Mouse (Mus musculus) adrenal gland, postnatal 14 days (tissue): ENCODE data around the gene 1700067K01Rik. TPM values are rescaled to one million over a fixed set of nuclear protein-coding genes. Genes with fewer than 3 reads are reported as not detected.

Source experiments
- DNase-seq: peaks from one replicate; pipeline ENCODE4 v3.0.0; 2021; ENCODE audit warnings: mixed read lengths
- total RNA-seq: library from RNA; stranded (reverse); gene quantifications from 2 replicates; pipeline ENCODE4 v1.2.3, GENCODE M21; 2021

1700067K01Rik gene
- total RNA-seq, 1 experiment from 2014 or later: 0.56 TPM

- no peak for DNase-seq
Measured at GRCm38 (mm10) chr8:84011705-84012498, 10.6 kb downstream of the 1700067K01Rik start, which contains the start of gene 2210011C24Rik. Gene 2210011C24Rik, minus strand, starts transcription at chr8:84012171.

- peak; percentile 35 for DNase-seq
Measured at GRCm38 (mm10) chr8:84012499-84013165, 11.3 kb downstream of the 1700067K01Rik start.

- DNase-seq: no peak
Measured at GRCm38 (mm10) chr8:84015833-84016232, 14.5 kb downstream of the 1700067K01Rik start.

- DNase-seq: no peak
Measured at GRCm38 (mm10) chr8:84019738-84020137, 18.4 kb downstream of the 1700067K01Rik start.

GRCm38 (mm10) chr8:84021096-84021495 lies 19.8 kb downstream of the 1700067K01Rik start, which contains the start of gene Palm3:
Gene Palm3, plus strand, starts transcription at chr8:84021471.
- DNase-seq: peak; percentile 42

GRCm38 (mm10) chr8:84021569-84021968 lies 20.3 kb downstream of the 1700067K01Rik start:
- no peak for DNase-seq

- DNase-seq: peak; percentile 60
Measured at GRCm38 (mm10) chr8:84023085-84023484, 21.8 kb downstream of the 1700067K01Rik start.

- no peak for DNase-seq
Measured at GRCm38 (mm10) chr8:84023631-84024030, 22.3 kb downstream of the 1700067K01Rik start.

GRCm38 (mm10) chr8:84024171-84024570 lies 22.9 kb downstream of the 1700067K01Rik start:
- DNase-seq: peak; percentile 82

GRCm38 (mm10) chr8:84025863-84026262 lies 24.6 kb downstream of the 1700067K01Rik start:
- DNase-seq: peak; percentile 73

- peak; percentile 37 for DNase-seq
Measured at GRCm38 (mm10) chr8:84027449-84027848, 26.1 kb downstream of the 1700067K01Rik start.

- DNase-seq: no peak
Measured at GRCm38 (mm10) chr8:84029272-84029671, 28.0 kb downstream of the 1700067K01Rik start.

- DNase-seq: peak; percentile 46
Measured at GRCm38 (mm10) chr8:84032777-84033176, 31.5 kb downstream of the 1700067K01Rik start.

- peak; percentile 75 for DNase-seq
Measured at GRCm38 (mm10) chr8:84038015-84038414, 36.7 kb downstream of the 1700067K01Rik start.

GRCm38 (mm10) chr8:84039050-84039449 lies 37.7 kb downstream of the 1700067K01Rik start:
- DNase-seq: peak; percentile 83

GRCm38 (mm10) chr8:84042066-84042947 lies 41.0 kb downstream of the 1700067K01Rik start, which contains the start of gene Il27ra:
Gene Il27ra, minus strand, starts transcription at chr8:84042589.
- peak; percentile 86 for DNase-seq

GRCm38 (mm10) chr8:84042948-84043342 lies 41.6 kb downstream of the 1700067K01Rik start:
- no peak for DNase-seq

- DNase-seq: no peak
Measured at GRCm38 (mm10) chr8:84044103-84044502, 42.8 kb downstream of the 1700067K01Rik start.

GRCm38 (mm10) chr8:84044900-84045299 lies 43.6 kb downstream of the 1700067K01Rik start, which contains the start of gene Rln3:
Gene Rln3, minus strand, starts transcription at chr8:84045000.
- no peak for DNase-seq

- no peak for DNase-seq
Measured at GRCm38 (mm10) chr8:84046505-84046904, 45.2 kb downstream of the 1700067K01Rik start.

- DNase-seq: no peak
Measured at GRCm38 (mm10) chr8:84048171-84048570, 46.9 kb downstream of the 1700067K01Rik start.

- no peak for DNase-seq
Measured at GRCm38 (mm10) chr8:84052746-84053145, 51.4 kb downstream of the 1700067K01Rik start.
